ENCODE assay signal across 16 mouse cellular contexts in genomic region chr1:189608640-189609039, GRCm38 (mm10).
DNase-seq lines count a peak whose midpoint lies in the region; ATAC-seq and TF ChIP-seq lines count a peak whose summit lies in the region.
"Had no signal": no experiment of that assay in that cellular context is flagged by ENCODE, and none has a peak within 500 bp of the region (broad histone marks: within the 10 kb centered on the region; RNA-seq: fewer than 3 reads in every experiment).

No protein-coding gene starts in this region.

- H3K36me3 ChIP-seq in lung, postnatal 0 days (ENCODE audit: insufficient read depth, low read length) = no peaks in the 10 kb centered on the region
- no peaks in the 10 kb centered on the region for H3K36me3 ChIP-seq in embryonic facial prominence, embryonic 15.5 days
- H3K36me3 ChIP-seq: embryonic facial prominence, embryonic 12.5 days; kidney, embryonic 15.5 days; midbrain, embryonic 12.5 days had no signal

- ATAC-seq in lung, postnatal 0 days = no peak
- 0 out of 2 replicates have a peak, but pooled peaks have one; percentile 39 for ATAC-seq in embryonic facial prominence, embryonic 15.5 days (ENCODE audit: insufficient number of reproducible peaks, low FRiP score, low TSS enrichment, low read depth)
- ATAC-seq: hindbrain, embryonic 16.5 days; Patski had no signal

- no peak overlapping the region for H3K4me2 ChIP-seq in lung, postnatal 0 days (replicated peaks; ENCODE audit: low read depth, low read length)
- no peak overlapping the region for H3K4me2 ChIP-seq in embryonic facial prominence, embryonic 15.5 days (replicated peaks)
- H3K4me2 ChIP-seq: embryonic facial prominence, embryonic 12.5 days; kidney, embryonic 15.5 days; midbrain, embryonic 12.5 days had no signal

- no peak overlapping the region for H3K27ac ChIP-seq in lung, postnatal 0 days (ENCODE audit: low read length)
- no peak overlapping the region for H3K27ac ChIP-seq in embryonic facial prominence, embryonic 15.5 days (replicated peaks)
- H3K27ac ChIP-seq: kidney, embryonic 15.5 days; midbrain, embryonic 12.5 days had no signal

- TF ChIP-seq EP300 in lung, postnatal 0 days (IDR thresholded peaks at IDR 0.05) = no peak

- DNase-seq in lung, postnatal 0 days (ENCODE audit: low spot score) = peak; percentile 5
- no peak for DNase-seq in lung, adult 2 months
- peak; percentile 6 to 38 for DNase-seq in CD8-positive naive resting alpha-beta T cell, adult 2 months (ENCODE audit: low read depth in 2 of 2, low spot score in 2 of 2)
- DNase-seq in thymus, postnatal 10 days (ENCODE audit: low spot score in 2 of 2) = peak; percentile 67 to 69
- no peak for DNase-seq in cerebellum, postnatal 36 days
- no peak for DNase-seq in layer of hippocampus, adult 18-20 months (ENCODE audit: low spot score in 2 of 2)
- no peak for DNase-seq in layer of hippocampus, postnatal 14 days (ENCODE audit: low spot score in 2 of 2)
- DNase-seq: adrenal gland, postnatal 10 days; cerebellum, adult 9-10 months; heart, adult 11 months had no signal

- H3K4me1 ChIP-seq in lung, postnatal 0 days (ENCODE audit: insufficient read depth, low read depth, low read length) = no peaks in the 10 kb centered on the region
- 0 out of 2 replicates have a peak, but pooled peaks cover 2% of the 10 kb centered on the region for H3K4me1 ChIP-seq in lung, adult 2 months (ENCODE audit: control insufficient read depth, insufficient read depth, low read length)
- no peaks in the 10 kb centered on the region for H3K4me1 ChIP-seq in embryonic facial prominence, embryonic 15.5 days
- H3K4me1 ChIP-seq: midbrain, embryonic 12.5 days had no signal

- TF ChIP-seq POLR2A in lung, adult 2 months (IDR thresholded peaks at IDR 0.05; ENCODE audit: borderline replicate concordance, extremely low read depth, low read depth, low read length) = no peak

- no peak for TF ChIP-seq CTCF in lung, postnatal 0 days (IDR thresholded peaks at IDR 0.05)
- TF ChIP-seq CTCF in lung, adult 2 months (IDR thresholded peaks at IDR 0.05; ENCODE audit: insufficient read depth, low read length) = no peak

- no peak overlapping the region for H3K9ac ChIP-seq in lung, postnatal 0 days (replicated peaks; ENCODE audit: low read depth)
- no peak overlapping the region for H3K9ac ChIP-seq in embryonic facial prominence, embryonic 15.5 days
- H3K9ac ChIP-seq: embryonic facial prominence, embryonic 12.5 days; kidney, embryonic 15.5 days; midbrain, embryonic 12.5 days had no signal

- H3K4me3 ChIP-seq in lung, postnatal 0 days (ENCODE audit: low read depth, low read length) = no peak overlapping the region
- H3K4me3 ChIP-seq in lung, adult 2 months (replicated peaks; ENCODE audit: extremely low read depth, low read depth, low read length) = no peak overlapping the region
- H3K4me3 ChIP-seq in embryonic facial prominence, embryonic 15.5 days (replicated peaks) = no peak overlapping the region
- H3K4me3 ChIP-seq: embryonic facial prominence, embryonic 12.5 days; kidney, embryonic 15.5 days; midbrain, embryonic 12.5 days had no signal

- H3K27me3 ChIP-seq in lung, postnatal 0 days (replicated peaks; ENCODE audit: insufficient read depth, low read length) = no peaks in the 10 kb centered on the region
- no peaks in the 10 kb centered on the region for H3K27me3 ChIP-seq in embryonic facial prominence, embryonic 15.5 days
- H3K27me3 ChIP-seq: kidney, embryonic 15.5 days; midbrain, embryonic 12.5 days had no signal

- 22% methylated on average over 5 of the region's 5 CpGs for WGBS in lung, postnatal 0 days
- 21% methylated on average over 5 of the region's 5 CpGs for WGBS in lung, adult 2 months
- 6% methylated on average over 5 of the region's 5 CpGs for WGBS in embryonic facial prominence, embryonic 15.5 days

- H3K9me3 ChIP-seq in lung, postnatal 0 days (ENCODE audit: low read length) = no peaks in the 10 kb centered on the region
- no peaks in the 10 kb centered on the region for H3K9me3 ChIP-seq in embryonic facial prominence, embryonic 15.5 days (replicated peaks)
- H3K9me3 ChIP-seq: embryonic facial prominence, embryonic 12.5 days; kidney, embryonic 15.5 days; midbrain, embryonic 12.5 days had no signal

Comparison
In these comparisons a context has a peak if more than half of its experiments do, and no peak if none do; other contexts are left out.
1. DNase-seq: peak in lung, postnatal 0 days (single experiment), CD8-positive naive resting alpha-beta T cell, adult 2 months (2 of 2) and thymus, postnatal 10 days (2 of 2); none in lung, adult 2 months (single experiment), cerebellum, postnatal 36 days (0 of 2), layer of hippocampus, adult 18-20 months (0 of 2) and layer of hippocampus, postnatal 14 days (0 of 2).